Mouse (Mus musculus) E14TG2a.4 (cell line): ENCODE measurements at regions not wholly inside any gene's neighbourhood (a gene's known extent, or its start where the extent isn't known, plus 50 kb on each side); places are given as distances from the start of the nearest gene placed in this dataset.

Source experiments
- H3K27me3 ChIP-seq: 2 replicates; pipeline ENCODE4 v1.6.1; 2014; ENCODE audit warnings: low read length, control low read depth; ENCODE audit not compliant: insufficient read depth
- H3K36me3 ChIP-seq: 2 replicates; pipeline ENCODE4 v1.6.1; 2014; ENCODE audit warnings: low read length, control low read depth; ENCODE audit not compliant: insufficient read depth
- H3K4me1 ChIP-seq: replicated peaks from 2 replicates; pipeline ENCODE4 v1.6.1; 2014; ENCODE audit warnings: low read depth, low read length, control low read depth
- H3K4me3 ChIP-seq: replicated peaks from 2 replicates; pipeline ENCODE4 v1.5.1; 2014; ENCODE audit warnings: mild to moderate bottlenecking, low read length
- H3K9me3 ChIP-seq: 2 replicates; pipeline ENCODE4 v1.6.1; 2014; ENCODE audit warnings: low read length, control low read depth
- CTCF ChIP-seq: conservative IDR thresholded peaks from 2 replicates; pipeline ENCODE4 v1.5.1; 2014; ENCODE audit warnings: low read length
- NANOG ChIP-seq: IDR thresholded peaks from 2 replicates; pipeline ENCODE4 v1.6.1; 2014; ENCODE audit warnings: borderline replicate concordance, low read length, mixed read lengths
- POU5F1 ChIP-seq: IDR thresholded peaks from 2 replicates; pipeline ENCODE4 v1.6.1; 2014; ENCODE audit warnings: low read length, borderline replicate concordance

DNA sequence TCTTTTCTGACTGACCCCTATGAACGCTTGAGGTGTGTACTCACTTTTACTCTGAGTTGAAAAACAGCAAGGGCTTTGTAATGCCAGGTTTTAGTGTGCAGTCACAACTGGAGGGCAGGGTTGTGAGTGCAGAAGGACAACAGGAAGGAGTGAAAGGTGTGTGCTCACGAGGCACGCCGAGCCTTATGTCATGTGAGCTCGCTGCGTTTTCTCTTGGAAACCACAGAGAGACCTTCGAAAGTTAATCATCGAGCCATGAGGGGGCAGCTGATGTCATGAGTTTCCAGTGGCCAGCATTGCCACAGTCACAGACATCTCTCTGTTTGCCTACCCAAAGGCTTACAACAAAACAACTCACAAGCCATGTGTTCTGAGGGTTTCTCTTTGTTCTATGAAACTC, 70.0 kb upstream of the Tut7 start:
- no peak overlapping the region for H3K4me3 ChIP-seq
- no peaks in the 10 kb centered on the region for H3K36me3 ChIP-seq
- H3K9me3 ChIP-seq = no peaks in the 10 kb centered on the region
- H3K27me3 ChIP-seq = 0 out of 2 replicates have a peak, but pooled peaks cover 3% of the 10 kb centered on the region
- no peak for TF ChIP-seq CTCF
- no peak for TF ChIP-seq POU5F1
- no peak for TF ChIP-seq NANOG
- H3K4me1 ChIP-seq = no peaks in the 10 kb centered on the region

DNA sequence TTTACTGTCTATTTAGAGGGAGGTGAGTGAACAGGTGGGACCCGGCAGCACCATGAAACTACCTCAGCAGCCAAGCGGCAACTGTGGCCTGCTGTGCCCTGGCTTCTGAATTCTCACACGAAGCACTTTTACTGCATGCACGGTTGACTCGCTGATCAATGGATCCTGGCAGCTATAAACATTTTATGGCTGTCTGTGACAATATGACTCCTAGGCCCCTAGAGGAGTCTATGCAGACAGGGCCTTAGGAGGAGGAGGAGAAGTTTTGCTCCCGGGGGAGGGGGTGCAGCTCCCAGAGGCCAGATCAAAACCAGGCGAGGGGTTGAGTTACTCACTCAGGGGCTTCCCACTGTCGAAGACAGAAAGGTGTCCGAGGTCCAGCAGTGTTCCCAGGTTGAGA, 69.4 kb upstream of the Tut7 start:
- Histone ChIP-seq H3K9me3 (no peaks in the 10 kb centered on the region), H3K27me3 (0 out of 2 replicates have a peak, but pooled peaks cover 3% of the 10 kb centered on the region), H3K4me3 (no peak overlapping the region), H3K4me1 (no peaks in the 10 kb centered on the region), H3K36me3 (no peaks in the 10 kb centered on the region)
- no peak for TF ChIP-seq POU5F1
- no peak for TF ChIP-seq NANOG

GRCm38 (mm10) chr13:59891737-59892136, 68.8 kb upstream of the Tut7 start:
- TF ChIP-seq NANOG = no peak
- TF ChIP-seq POU5F1 = no peak
- no peak for TF ChIP-seq CTCF

DNA sequence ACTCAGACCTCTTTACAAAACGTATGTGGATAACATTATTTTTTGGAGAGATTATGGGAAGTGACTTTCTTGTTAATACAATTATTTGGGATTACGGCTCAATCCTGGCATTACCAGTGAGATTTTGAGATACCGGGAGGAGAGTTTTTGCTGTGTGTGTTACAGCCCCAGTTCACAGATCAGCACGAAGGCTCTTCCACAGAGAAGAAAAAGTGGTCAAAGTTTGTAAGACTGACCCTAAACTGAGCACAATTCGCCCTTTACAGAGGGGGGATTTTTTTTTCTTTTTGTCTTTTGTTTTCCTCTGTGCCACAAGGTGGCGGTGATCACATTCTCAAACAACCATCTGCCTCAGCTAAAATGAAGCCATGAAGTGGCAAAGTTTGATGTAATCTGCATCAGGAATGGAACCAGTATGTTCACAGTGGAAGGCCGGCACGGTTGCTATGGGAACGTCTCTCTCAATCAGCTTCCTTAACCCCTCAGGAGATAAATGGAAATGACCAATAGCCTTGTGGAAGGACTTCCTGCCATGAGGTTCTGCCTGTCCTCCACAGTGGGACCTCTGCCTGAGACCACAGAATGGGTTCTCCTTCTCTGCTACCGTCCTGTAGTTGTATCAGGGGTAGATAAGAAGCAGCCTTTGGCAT, 66.6 kb upstream of the Tut7 start:
- no peaks in the 10 kb centered on the region for H3K4me1 ChIP-seq
- TF ChIP-seq NANOG = no peak
- peak; percentile 36 for TF ChIP-seq CTCF
- H3K27me3 ChIP-seq = 0 out of 2 replicates have a peak, but pooled peaks cover 3% of the 10 kb centered on the region
- no peak overlapping the region for H3K4me3 ChIP-seq
- peaks cover 18% of the 10 kb centered on the region for H3K9me3 ChIP-seq
- no peaks in the 10 kb centered on the region for H3K36me3 ChIP-seq

More at GRCm38 (mm10) chr13:59891737-59892136, 68.8 kb upstream of the Tut7 start:
- Histone ChIP-seq H3K4me3 (no peak overlapping the region), H3K27me3 (0 out of 2 replicates have a peak, but pooled peaks cover 3% of the 10 kb centered on the region), H3K4me1 (no peaks in the 10 kb centered on the region), H3K9me3 (0 out of 2 replicates have a peak, but pooled peaks cover 4% of the 10 kb centered on the region), H3K36me3 (no peaks in the 10 kb centered on the region)

GRCm38 (mm10) chr13:59888038-59889016, 65.4 kb upstream of the Tut7 start:
- Histone ChIP-seq H3K27me3 (0 out of 2 replicates have a peak, but pooled peaks cover 3% of the 10 kb centered on the region), H3K4me3 (no peak overlapping the region), H3K4me1 (no peaks in the 10 kb centered on the region), H3K36me3 (no peaks in the 10 kb centered on the region), H3K9me3 (peaks cover 18% of the 10 kb centered on the region)
- TF ChIP-seq NANOG = no peak
- no peak for TF ChIP-seq CTCF
- no peak for TF ChIP-seq POU5F1

GRCm38 (mm10) chr13:59887306-59887705, 64.4 kb upstream of the Tut7 start:
- TF ChIP-seq POU5F1 (no peak), NANOG (no peak), CTCF (no peak)
- Histone ChIP-seq H3K4me3 (no peak overlapping the region), H3K27me3 (0 out of 2 replicates have a peak, but pooled peaks cover 1% of the 10 kb centered on the region), H3K9me3 (peaks cover 18% of the 10 kb centered on the region), H3K36me3 (no peaks in the 10 kb centered on the region), H3K4me1 (no peaks in the 10 kb centered on the region)

DNA sequence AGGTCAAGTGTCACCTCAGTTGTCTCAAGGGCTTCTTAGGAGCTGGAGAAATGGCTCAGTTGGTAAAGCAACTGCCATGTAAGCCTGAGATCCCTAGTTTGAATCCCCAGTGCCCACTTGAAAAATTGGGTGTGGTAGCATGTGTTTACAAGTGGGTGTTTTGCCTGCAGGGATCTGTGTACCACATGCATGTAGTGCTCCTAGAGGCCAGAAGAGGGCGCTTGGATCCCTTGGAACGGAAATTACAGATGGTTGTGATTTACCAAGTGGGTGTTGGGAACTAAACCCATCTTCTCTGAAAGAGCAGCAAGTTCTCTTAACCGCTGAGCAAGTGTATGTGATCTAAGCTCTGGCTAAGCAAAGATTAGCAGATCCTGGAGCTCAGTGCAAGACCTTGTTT, 63.6 kb upstream of the Tut7 start:
- H3K27me3 ChIP-seq = no peaks in the 10 kb centered on the region
- peaks cover 18% of the 10 kb centered on the region for H3K9me3 ChIP-seq
- H3K4me3 ChIP-seq = no peak overlapping the region
- H3K4me1 ChIP-seq = no peaks in the 10 kb centered on the region
- H3K36me3 ChIP-seq = no peaks in the 10 kb centered on the region
- TF ChIP-seq NANOG (no peak), CTCF (peak; percentile 78), POU5F1 (no peak)
